Mouse (Mus musculus) liver, adult (tissue): Measurements from ENCODE around the gene Raet1e.
"Not testable (repeated sequence)": the region's sequence is repeated elsewhere in the genome, so short reads cannot be mapped to it uniquely, and the experiment has no call there.

ENCODE experiments used
- GATA4 ChIP-seq: IDR thresholded peaks from 2 replicates; pipeline ENCODE4 v1.6.1; 2014; ENCODE audit warnings: mild to moderate bottlenecking, low read length; ENCODE audit not compliant: insufficient replicate concordance

Gene Raet1e

GRCm38 (mm10) chr10:22274445-22275057, 116.2 kb downstream of the Raet1e start:
- no peak for TF ChIP-seq GATA4

DNA sequence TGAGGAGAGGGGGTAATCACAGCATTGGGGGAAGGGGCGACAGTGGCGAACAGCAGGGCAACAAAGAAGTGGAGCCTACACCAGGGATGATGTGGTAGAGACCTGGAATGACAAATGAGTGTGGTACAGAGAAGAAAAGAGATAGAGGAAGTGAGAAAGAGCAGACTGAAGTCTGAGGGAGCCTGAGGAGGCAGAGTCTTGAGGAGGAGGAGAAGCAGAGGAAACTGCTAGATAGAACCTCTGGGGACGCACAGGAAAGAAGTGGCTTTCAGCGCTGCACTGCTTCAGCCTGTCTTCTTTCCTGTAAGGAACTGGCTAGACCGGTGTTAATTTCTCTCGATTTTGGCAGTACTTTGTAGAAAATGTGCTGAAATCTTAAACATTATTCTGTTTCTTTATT, 124.4 kb downstream of the Raet1e start:
- TF ChIP-seq GATA4, result no peak

DNA sequence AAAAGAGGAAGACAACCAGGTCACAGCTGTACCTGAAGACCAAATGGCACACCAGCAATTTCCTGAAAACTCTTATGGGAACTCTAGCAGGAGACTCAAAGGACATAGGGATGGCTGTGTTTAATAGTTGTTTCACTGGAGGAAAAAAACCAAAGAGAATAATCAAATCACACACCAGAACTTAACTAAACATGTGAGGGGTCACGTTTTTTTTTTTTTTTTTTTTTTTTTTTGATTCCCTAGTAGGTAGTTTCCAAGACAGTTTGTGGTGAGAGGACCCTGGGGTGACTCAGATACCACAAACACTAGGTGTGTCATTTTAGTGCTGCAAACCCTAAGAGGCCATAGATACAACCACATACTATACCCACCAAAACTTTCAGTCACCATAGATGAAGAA, 137.3 kb downstream of the Raet1e start:
- no peak for TF ChIP-seq GATA4

DNA sequence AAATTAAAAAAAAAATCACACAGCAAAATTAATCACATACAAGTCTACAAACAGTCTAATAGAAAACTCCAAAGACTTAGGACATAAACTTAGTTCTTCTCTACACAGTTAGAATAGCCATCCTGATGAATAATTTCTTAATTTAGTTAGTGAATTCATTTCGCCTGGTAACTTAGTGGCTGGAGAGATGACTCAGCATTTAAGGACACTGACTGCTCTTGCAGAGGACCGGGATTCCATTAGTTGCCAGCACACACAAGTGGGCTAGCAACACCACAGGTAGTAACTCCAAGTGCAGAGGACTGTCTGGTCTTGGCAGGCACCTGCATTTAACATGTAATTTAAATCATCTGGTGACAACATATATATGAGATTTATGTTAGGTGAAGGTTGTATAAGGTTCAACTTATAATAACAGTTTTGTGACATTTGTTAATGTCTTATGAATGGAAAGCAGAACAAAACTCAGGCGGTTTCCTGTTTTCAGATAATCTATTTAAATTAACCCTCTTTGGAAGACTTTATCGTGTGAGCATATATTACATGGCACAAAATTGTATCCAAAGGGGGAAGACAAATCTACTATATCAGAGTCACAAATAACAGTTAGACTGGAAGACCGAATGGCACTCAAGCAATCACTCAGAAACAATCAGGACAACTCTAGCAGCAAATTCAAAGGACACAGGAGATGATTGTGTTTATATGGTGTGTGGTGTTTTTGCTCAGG, 138.8 kb downstream of the Raet1e start:
- no peak for TF ChIP-seq GATA4

DNA sequence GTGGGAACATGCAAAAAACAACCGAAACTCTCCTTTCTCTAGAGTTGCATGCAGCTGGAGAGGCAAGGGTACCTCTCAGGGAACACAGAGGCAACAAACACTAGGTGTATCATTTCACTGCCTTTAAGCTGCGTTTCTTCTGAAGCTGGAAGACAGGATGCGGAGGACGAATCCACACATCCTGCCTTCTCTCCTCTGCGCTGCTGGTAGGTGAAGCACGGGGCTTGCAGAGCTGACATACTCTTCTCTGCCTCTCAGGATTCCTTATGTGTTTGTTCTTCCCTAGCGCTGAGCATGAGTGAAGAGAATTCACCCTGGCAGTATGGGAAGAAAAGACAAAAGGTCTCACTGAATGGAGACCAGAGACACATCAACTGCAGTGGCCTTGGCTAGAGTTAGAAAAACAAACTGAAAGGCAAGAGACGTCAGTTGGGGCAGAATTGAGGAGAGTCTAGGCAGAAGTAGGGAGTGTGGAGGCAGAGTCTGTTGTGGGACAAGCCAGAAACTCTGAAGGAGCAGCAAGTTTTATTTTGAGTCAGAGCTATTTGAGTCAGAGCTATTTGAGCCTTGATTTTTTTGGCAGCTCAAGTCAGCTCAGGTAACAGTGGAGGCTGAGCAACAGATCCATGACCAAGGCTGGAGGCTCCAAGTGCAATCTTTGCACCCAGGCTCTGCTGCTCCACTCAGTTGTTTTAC, 139.5 kb downstream of the Raet1e start:
- TF ChIP-seq GATA4, result no peak

DNA sequence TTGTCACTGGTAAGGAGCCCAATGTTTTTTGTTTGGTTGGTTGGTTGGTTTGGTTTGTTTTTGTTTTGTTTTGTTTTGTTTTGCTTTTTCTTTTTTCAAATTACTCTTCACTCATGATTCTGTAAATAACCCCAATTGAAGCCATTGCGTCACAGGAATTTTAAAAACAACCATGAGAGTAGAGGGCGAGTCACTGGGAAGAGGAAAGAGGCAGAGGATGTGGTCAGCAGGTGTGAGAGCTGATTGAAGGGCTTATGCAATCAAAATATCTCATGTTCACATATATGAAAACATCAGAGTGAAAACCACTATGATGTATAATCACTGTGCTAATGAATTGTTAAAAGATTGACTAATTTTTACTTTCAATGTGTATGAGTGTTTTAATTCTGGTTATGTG, 141.0 kb downstream of the Raet1e start:
- no peak for TF ChIP-seq GATA4

GRCm38 (mm10) chr10:22301641-22302040, 143.3 kb downstream of the Raet1e start:
- no peak for TF ChIP-seq GATA4

GRCm38 (mm10) chr10:22302344-22303057, 144.1 kb downstream of the Raet1e start:
- no peak for TF ChIP-seq GATA4

GRCm38 (mm10) chr10:22303736-22304135, 145.4 kb downstream of the Raet1e start:
- no peak for TF ChIP-seq GATA4

DNA sequence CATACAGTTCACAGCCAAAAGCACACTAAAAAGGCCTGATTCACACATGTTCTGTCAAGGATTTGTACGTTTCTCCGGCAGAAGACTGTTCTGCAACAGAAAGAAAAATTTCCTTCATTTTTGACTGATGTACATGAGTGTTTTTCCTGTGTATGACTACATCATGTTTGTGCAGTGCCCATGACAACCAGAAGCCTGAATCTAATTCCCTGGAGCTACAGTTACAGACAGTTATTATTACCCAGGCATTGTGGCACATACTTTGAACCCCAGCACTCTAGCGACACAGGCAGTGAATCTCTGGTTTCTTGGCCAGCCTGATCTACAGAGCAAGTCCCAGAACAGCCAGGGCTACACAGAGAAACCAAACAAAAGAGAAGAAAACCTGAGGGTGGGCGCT, 147.4 kb downstream of the Raet1e start:
- no peak for TF ChIP-seq GATA4

DNA sequence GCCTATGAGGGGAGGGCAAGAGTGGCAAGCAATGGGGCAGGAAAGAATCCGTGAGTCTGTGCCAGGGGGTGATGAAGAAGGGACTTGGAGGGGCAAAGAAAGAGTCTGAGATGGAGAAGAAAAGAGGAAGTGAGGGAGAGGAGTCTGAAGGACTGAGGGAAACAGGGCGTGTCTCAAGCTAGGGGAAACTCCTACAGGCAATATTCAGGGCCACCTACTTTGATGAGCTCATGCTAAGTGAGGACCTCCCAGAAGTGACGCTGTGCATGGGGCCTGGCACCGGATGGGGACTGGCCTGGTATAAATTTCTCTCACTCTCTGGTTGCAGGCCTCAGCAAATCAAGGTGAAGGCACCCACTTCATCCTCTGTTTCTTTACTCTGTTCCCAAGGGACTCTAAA, 148.1 kb downstream of the Raet1e start:
- TF ChIP-seq GATA4, result no peak

DNA sequence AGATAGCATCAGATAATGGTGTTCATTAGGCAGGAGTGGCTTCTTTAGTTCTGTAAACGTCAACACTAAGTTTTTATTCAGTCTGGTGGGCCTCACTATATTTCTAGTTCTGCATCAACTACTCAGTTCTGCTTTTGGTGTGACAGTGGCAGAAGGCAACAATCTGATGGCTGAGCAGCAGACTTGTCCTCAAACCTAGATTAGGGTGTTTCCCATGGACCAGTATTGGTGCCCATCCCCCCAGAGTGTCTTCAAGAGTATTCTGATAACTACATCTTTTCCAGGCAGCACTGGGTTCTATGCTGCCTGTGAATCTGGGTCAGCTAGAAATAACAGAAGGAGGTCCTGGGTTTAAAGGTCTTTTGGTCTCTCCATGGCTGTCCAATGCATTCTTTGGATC, 149.9 kb downstream of the Raet1e start:
- TF ChIP-seq GATA4, result no peak

DNA sequence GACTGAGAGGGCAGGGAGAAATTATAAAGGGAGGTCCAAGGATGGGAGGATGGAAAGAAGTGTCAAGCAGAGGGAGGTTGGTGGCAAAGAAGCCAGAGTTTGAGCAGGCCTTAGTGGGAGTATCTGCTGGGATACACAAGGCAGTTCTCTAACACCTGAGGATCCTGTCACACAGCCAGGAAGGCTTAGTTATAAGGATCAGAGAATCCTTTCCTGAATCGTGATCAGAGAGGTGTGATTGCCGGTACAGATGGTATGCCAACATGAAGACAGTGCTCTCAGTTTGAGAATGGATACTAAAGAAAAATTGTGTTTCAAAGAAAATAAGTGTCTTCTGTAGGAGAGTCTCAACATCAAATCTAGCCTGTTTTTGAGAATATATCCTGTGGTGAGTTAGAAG, 164.5 kb downstream of the Raet1e start:
- TF ChIP-seq GATA4, result no peak

GRCm38 (mm10) chr10:22360252-22360651, 201.9 kb downstream of the Raet1e start, which contains the start of gene Raet1d:
Raet1d (plus strand) TSS chr10:22360552.
- TF ChIP-seq GATA4, result not testable (repeated sequence)

DNA sequence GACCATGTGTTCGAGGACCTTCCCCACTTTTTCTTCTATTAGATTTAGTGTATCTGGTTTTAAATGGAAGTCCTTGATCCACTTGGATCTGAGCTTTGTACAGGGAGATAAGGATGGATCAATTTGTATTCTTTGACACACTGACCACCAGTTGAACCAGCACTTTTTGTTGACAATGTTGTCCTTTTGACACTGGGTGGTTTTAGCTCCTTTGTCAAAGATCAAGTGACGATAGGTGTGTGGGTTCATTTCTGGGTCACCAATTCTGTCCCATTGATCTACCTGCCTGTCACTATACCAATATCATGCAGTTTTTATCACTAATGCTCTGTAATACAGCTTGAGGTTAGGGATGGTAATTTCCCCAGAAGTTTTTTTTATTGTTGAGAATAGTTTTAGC, 206.5 kb downstream of the Raet1e start:
- peak; percentile 42; the same call in 1 of the 2 replicates for TF ChIP-seq GATA4
